Mouse (Mus musculus) c-Kit-positive CD71-negative TER-119-negative erythroid progenitor cells, embryonic 14.5 days (primary cell): ENCODE data around the gene Resp18.

Source experiments
- DNase-seq: peaks from one replicate; pipeline ENCODE4 v3.0.0-alpha.2; 2013; ENCODE audit warnings: low read depth

Gene Resp18

GRCm38 (mm10) chr1:75277195-75278188 is 723 bp downstream of the Resp18 start:
- peak; percentile 60 for DNase-seq

- no peak for DNase-seq
Observed at GRCm38 (mm10) chr1:75264091-75264880, 13.9 kb downstream of the Resp18 start, which contains the start of gene Ptprn. TSS of gene Ptprn (minus strand) at chr1:75264502.

GRCm38 (mm10) chr1:75262969-75263951 is 15.0 kb downstream of the Resp18 start:
- DNase-seq = peak; percentile 74

GRCm38 (mm10) chr1:75261278-75261677 is 16.9 kb downstream of the Resp18 start:
- DNase-seq = no peak

- no peak for DNase-seq
Observed at GRCm38 (mm10) chr1:75255516-75256046, 22.6 kb downstream of the Resp18 start.

GRCm38 (mm10) chr1:75254625-75255013 is 23.6 kb downstream of the Resp18 start:
- no peak for DNase-seq

GRCm38 (mm10) chr1:75253849-75254624 is 24.2 kb downstream of the Resp18 start:
- DNase-seq = peak; percentile 85

GRCm38 (mm10) chr1:75253029-75253428 is 25.2 kb downstream of the Resp18 start:
- no peak for DNase-seq

- no peak for DNase-seq
Observed at GRCm38 (mm10) chr1:75252308-75252707, 25.9 kb downstream of the Resp18 start.

GRCm38 (mm10) chr1:75251112-75251970 is 26.9 kb downstream of the Resp18 start:
- peak; percentile 69 for DNase-seq

- DNase-seq = no peak
Observed at GRCm38 (mm10) chr1:75250498-75250897, 27.7 kb downstream of the Resp18 start.

- DNase-seq = no peak
Observed at GRCm38 (mm10) chr1:75248041-75248772, 30.0 kb downstream of the Resp18 start.

- DNase-seq = no peak
Observed at GRCm38 (mm10) chr1:75247071-75247930, 30.9 kb downstream of the Resp18 start.

GRCm38 (mm10) chr1:75244836-75245235 is 33.4 kb downstream of the Resp18 start:
- DNase-seq = no peak

GRCm38 (mm10) chr1:75244175-75244826 is 33.9 kb downstream of the Resp18 start:
- DNase-seq = no peak

GRCm38 (mm10) chr1:75243411-75243810 is 34.8 kb downstream of the Resp18 start:
- no peak for DNase-seq

- DNase-seq = no peak
Observed at GRCm38 (mm10) chr1:75239591-75239990, 38.6 kb downstream of the Resp18 start.
